Mouse (Mus musculus): ENCODE data around the gene Th. TPM values are rescaled to one million over a fixed set of nuclear protein-coding genes. Genes with fewer than 3 reads are reported as not detected.

The Th gene
- total and polyA plus RNA-seq, 3 experiments: not detected

DNA sequence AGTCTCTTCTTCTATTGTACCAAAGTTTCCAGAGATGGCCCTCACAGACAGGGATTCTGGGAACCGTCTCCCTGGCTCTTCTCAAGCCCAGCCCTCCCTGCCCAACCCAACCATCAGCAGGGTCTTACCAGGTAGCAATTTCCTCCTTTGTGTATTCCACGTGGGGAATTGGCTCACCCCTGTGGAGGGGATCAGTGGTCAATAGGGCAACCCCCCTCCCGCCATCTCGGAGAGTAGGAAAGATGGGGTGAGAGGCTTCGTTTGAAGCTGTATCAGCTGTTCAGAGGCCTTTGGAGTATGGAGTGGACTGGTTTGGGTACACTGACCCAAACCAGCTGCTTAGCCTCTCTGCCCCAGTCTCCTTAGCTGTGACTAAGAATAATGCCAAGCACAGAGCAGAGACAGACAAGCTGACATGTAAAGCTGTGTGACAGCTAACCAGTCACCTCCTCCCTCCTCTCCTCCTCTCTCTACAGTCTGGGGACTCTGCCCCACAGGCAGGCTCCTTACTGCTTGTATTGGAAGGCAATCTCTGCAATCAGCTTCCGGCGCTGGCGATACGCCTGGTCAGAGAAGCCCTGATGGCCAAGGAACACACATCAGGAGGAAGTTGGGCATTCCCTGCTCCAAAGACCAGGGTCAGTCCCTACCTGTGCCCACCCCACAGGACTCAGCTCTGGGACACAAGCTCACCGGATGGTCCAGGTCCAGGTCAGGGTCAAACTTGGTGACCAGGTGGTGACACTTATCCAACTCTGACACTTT lies 34.8 kb downstream of the Th start:
- Histone ChIP-seq H3K4me1 (ENCODE audit: insufficient read depth, low read depth, low read length) (no peaks in the 10 kb centered on the region), H3K27me3 (ENCODE audit: insufficient read depth, low read length) (peaks cover 40% of the 10 kb centered on the region), H3K36me3 (replicated peaks) (no peaks in the 10 kb centered on the region), H3K4me3 (ENCODE audit: low read depth, low read length) (no peak overlapping the region), H3K9me3 (replicated peaks) (no peaks in the 10 kb centered on the region)
- TF ChIP-seq CTCF (IDR thresholded peaks at IDR 0.05; ENCODE audit: low read depth, low read length) (no peak), GATA2 (IDR thresholded peaks at IDR 0.05; ENCODE audit: borderline replicate concordance, low read depth, low read length) (no peak), TAL1 (conservative IDR thresholded peaks at IDR 0.05; ENCODE audit: low read depth, low read length) (no peak), POLR2AphosphoS5 (IDR thresholded peaks at IDR 0.05; ENCODE audit: insufficient replicate concordance, low read depth, low read length) (no peak), GATA1 (IDR thresholded peaks at IDR 0.05; ENCODE audit: borderline replicate concordance, low read length) (no peak)
- DNase-seq (ENCODE audit: low spot score) (no peak), ATAC-seq (ENCODE audit: extremely low read depth, insufficient number of reproducible peaks, low FRiP score, poor library complexity, severe bottlenecking) (no peak)

DNA sequence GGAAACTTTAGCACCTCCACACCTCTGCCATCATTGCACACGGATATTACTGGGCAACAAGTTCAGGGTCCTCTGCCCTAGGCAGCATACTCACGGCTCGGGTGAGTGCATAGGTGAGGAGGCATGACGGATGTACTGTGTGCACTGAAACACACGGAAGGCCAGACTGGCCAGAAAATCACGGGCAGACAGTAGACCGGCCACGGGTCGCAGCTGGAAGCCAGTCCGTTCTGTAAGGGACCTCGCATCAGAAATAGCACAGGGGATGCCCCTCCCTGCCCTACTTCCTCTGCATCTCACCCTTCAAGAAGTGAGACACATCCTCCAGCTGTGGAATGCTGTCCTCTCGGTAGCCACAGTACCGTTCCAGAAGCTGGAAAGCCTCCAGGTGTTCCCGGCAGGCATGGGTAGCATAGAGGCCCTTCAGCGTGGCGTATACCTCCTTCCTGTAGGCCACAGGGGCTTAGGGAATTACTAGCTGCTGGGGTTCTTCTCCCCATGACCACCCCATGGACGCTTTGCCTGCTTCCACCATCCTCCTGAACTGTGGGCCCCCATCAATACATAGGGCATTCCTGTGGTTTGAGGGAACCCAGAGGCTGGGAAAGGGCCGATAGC lies 35.6 kb downstream of the Th start:
- ATAC-seq (ENCODE audit: extremely low read depth, insufficient number of reproducible peaks, low FRiP score, poor library complexity, severe bottlenecking) (no peak), DNase-seq (ENCODE audit: low spot score) (no peak)
- H3K4me1 ChIP-seq (ENCODE audit: insufficient read depth, low read depth, low read length): no peaks in the 10 kb centered on the region
- no peak overlapping the region for H3K4me3 ChIP-seq (ENCODE audit: low read depth, low read length)
- H3K36me3 ChIP-seq (replicated peaks): no peaks in the 10 kb centered on the region
- no peaks in the 10 kb centered on the region for H3K9me3 ChIP-seq (replicated peaks)
- peaks cover 40% of the 10 kb centered on the region for H3K27me3 ChIP-seq (ENCODE audit: insufficient read depth, low read length)
- TF ChIP-seq CTCF (IDR thresholded peaks at IDR 0.05; ENCODE audit: low read depth, low read length): no peak
- no peak for TF ChIP-seq GATA2 (IDR thresholded peaks at IDR 0.05; ENCODE audit: borderline replicate concordance, low read depth, low read length)
- no peak for TF ChIP-seq POLR2AphosphoS5 (IDR thresholded peaks at IDR 0.05; ENCODE audit: insufficient replicate concordance, low read depth, low read length)
- TF ChIP-seq GATA1 (IDR thresholded peaks at IDR 0.05; ENCODE audit: borderline replicate concordance, low read length): no peak
- no peak for TF ChIP-seq TAL1 (conservative IDR thresholded peaks at IDR 0.05; ENCODE audit: low read depth, low read length)

DNA sequence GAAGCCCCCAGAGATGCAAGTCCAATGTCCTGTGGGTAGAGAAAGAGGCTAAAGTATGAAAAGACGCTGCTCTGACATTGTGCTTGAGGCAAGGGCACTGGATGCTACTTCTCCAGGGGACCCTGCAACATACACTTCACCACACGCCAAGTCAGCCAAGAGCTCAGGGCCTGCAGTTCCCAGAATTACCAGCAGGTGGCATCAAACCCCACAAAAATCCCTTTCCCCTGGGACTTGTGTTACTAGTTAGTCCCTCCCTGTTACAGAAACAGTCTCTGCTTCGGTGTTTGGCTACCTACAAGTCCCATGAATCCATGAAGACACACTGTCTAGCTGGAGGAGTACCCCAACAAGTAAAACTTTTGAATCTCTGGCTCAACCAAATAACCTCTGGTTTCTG lies 36.3 kb downstream of the Th start:
- peak; percentile 28; the same call in 1 of the 2 replicates for ATAC-seq (ENCODE audit: extremely low read depth, insufficient number of reproducible peaks, low FRiP score, poor library complexity, severe bottlenecking)
- Histone ChIP-seq H3K9me3 (replicated peaks) (no peaks in the 10 kb centered on the region), H3K36me3 (replicated peaks) (no peaks in the 10 kb centered on the region), H3K4me3 (ENCODE audit: low read depth, low read length) (no peak overlapping the region), H3K4me1 (ENCODE audit: insufficient read depth, low read depth, low read length) (no peaks in the 10 kb centered on the region), H3K27me3 (ENCODE audit: insufficient read depth, low read length) (peaks cover 36% of the 10 kb centered on the region)
- TF ChIP-seq TAL1 (conservative IDR thresholded peaks at IDR 0.05; ENCODE audit: low read depth, low read length): no peak
- peak; percentile 99 for TF ChIP-seq CTCF (IDR thresholded peaks at IDR 0.05; ENCODE audit: low read depth, low read length)
- TF ChIP-seq GATA2 (IDR thresholded peaks at IDR 0.05; ENCODE audit: borderline replicate concordance, low read depth, low read length): no peak
- TF ChIP-seq POLR2AphosphoS5 (IDR thresholded peaks at IDR 0.05; ENCODE audit: insufficient replicate concordance, low read depth, low read length): no peak
- TF ChIP-seq GATA1 (IDR thresholded peaks at IDR 0.05; ENCODE audit: borderline replicate concordance, low read length): no peak
- DNase-seq (ENCODE audit: low spot score): peak; percentile 73

DNA sequence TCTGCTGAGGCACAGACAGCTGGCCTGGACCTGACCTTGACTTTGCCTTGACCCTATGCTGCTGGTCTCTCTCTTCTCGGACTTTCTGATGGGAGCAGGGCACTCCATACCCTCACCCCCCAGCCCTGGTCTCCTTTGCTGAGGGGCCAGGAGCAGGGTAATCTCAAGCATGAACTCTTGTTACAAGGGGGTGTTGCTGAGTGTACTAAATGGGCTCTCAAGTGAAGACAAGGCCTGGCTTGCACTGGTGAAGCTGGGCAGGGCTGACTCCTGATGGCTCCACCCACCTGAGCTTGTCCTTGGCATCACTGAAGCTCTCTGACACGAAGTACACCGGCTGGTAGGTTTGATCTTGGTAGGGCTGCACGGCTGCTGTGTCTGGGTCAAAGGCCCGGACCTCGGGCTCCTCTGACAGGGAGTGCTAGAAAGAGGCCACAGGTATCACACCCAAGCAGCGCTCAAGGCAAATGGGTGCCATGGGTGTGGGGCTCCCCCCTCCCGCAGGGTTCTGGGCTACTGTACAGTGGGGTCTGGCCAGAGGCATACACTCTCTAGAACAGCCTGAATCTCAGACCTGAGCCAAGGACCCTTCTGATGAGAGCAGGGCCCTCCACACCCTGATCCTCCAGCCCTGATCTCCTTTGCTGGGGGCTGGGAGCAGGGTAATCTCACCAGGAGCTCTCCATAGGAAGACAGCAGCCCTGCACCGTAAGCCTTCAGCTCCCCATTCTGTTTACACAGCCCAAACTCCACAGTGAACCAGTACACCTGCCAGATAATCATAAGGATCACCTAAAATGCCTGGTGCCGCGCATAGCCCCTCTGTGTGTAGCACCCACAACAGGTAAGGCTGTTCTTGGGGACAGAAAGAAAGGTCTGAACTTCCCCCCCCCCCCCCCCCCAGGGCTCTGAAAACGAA lies 36.9 kb downstream of the Th start:
- Histone ChIP-seq H3K4me3 (ENCODE audit: low read depth, low read length) (no peak overlapping the region), H3K27me3 (ENCODE audit: insufficient read depth, low read length) (peaks cover 32% of the 10 kb centered on the region), H3K4me1 (ENCODE audit: insufficient read depth, low read depth, low read length) (no peaks in the 10 kb centered on the region), H3K36me3 (replicated peaks) (no peaks in the 10 kb centered on the region), H3K9me3 (replicated peaks) (no peaks in the 10 kb centered on the region)
- no peak for DNase-seq (ENCODE audit: low spot score)
- no peak for ATAC-seq (ENCODE audit: extremely low read depth, insufficient number of reproducible peaks, low FRiP score, poor library complexity, severe bottlenecking)
- TF ChIP-seq POLR2AphosphoS5 (IDR thresholded peaks at IDR 0.05; ENCODE audit: insufficient replicate concordance, low read depth, low read length) (no peak), GATA1 (IDR thresholded peaks at IDR 0.05; ENCODE audit: borderline replicate concordance, low read length) (no peak), TAL1 (conservative IDR thresholded peaks at IDR 0.05; ENCODE audit: low read depth, low read length) (no peak), CTCF (IDR thresholded peaks at IDR 0.05; ENCODE audit: low read depth, low read length) (no peak), GATA2 (IDR thresholded peaks at IDR 0.05; ENCODE audit: borderline replicate concordance, low read depth, low read length) (no peak)

DNA sequence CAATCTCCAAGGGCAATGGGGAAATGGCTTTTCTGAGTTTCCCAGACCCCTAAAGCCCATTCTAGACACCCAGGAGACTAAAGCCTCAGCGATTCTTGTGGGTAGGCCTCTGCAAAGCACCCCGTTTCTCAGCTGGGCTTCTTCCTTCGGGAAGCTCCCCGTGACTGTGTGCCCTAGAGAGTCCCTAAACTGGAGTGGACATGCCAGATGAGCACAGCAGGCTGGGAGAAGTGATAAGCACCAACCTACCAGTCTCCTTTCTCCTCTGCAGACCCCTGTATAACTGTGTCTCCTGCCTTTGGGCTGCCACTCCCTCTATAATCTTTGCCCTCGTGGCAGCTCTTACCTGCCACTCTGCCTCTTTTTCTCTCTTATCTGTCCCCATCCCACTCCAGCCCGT lies 37.6 kb downstream of the Th start:
- no peak for DNase-seq (ENCODE audit: low spot score)

More for the DNA sequence above, 37.6 kb downstream of the Th start:
- TF ChIP-seq CTCF (IDR thresholded peaks at IDR 0.05; ENCODE audit: low read depth, low read length) (no peak), TAL1 (conservative IDR thresholded peaks at IDR 0.05; ENCODE audit: low read depth, low read length) (no peak), GATA2 (IDR thresholded peaks at IDR 0.05; ENCODE audit: borderline replicate concordance, low read depth, low read length) (no peak), POLR2AphosphoS5 (IDR thresholded peaks at IDR 0.05; ENCODE audit: insufficient replicate concordance, low read depth, low read length) (no peak), GATA1 (IDR thresholded peaks at IDR 0.05; ENCODE audit: borderline replicate concordance, low read length) (no peak)
- H3K4me3 ChIP-seq (ENCODE audit: low read depth, low read length): no peak overlapping the region
- no peaks in the 10 kb centered on the region for H3K9me3 ChIP-seq (replicated peaks)
- peaks cover 29% of the 10 kb centered on the region for H3K27me3 ChIP-seq (ENCODE audit: insufficient read depth, low read length)
- no peaks in the 10 kb centered on the region for H3K4me1 ChIP-seq (ENCODE audit: insufficient read depth, low read depth, low read length)
- no peak for ATAC-seq (ENCODE audit: extremely low read depth, insufficient number of reproducible peaks, low FRiP score, poor library complexity, severe bottlenecking)
- no peaks in the 10 kb centered on the region for H3K36me3 ChIP-seq (replicated peaks)

All from G1E (cell line).